Mouse (Mus musculus) brain, embryonic 14.5 days (tissue): ENCODE measurements at regions not wholly inside any gene's neighbourhood (a gene's known extent, or its start where the extent isn't known, plus 50 kb on each side); places are given as distances from the start of the nearest gene placed in this dataset.

ENCODE experiments used
- CTCF ChIP-seq: fragments of 200-500 bp; IDR thresholded peaks from 2 replicates; pipeline ENCODE4 v1.5.1; 2012; ENCODE audit warnings: inconsistent platforms, mild to moderate bottlenecking, moderate library complexity, borderline replicate concordance; ENCODE audit not compliant: insufficient read depth, insufficient read length; ENCODE audit errors: extremely low read depth
- POLR2A ChIP-seq: fragments of 200-500 bp; IDR thresholded peaks from 2 replicates; pipeline ENCODE4 v1.6.1; 2012; ENCODE audit warnings: mild to moderate bottlenecking, inconsistent platforms, borderline replicate concordance; ENCODE audit not compliant: poor library complexity, insufficient read depth, insufficient read length, severe bottlenecking; ENCODE audit errors: extremely low read depth

DNA sequence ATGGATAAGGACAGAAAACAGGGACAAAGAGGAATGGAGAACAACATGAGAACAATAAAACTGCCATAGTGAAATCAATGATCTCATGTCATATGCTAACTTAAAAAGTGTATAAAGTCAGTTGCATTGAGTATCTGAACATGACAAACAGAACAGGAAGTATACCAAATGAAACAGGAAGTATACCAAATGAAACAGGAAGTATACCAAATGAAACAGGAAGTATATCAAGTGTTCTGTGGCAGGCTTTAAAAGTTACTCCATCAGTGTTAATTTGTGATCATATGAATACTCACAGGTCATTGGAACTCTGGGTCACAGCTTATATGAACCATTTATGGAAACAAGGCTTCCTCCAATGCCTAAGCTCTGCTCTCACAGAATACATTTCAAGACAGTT, 585.6 kb upstream of the Mgmt start:
- no peak for TF ChIP-seq POLR2A
- TF ChIP-seq CTCF = no peak
